In the genomic region with DNA sequence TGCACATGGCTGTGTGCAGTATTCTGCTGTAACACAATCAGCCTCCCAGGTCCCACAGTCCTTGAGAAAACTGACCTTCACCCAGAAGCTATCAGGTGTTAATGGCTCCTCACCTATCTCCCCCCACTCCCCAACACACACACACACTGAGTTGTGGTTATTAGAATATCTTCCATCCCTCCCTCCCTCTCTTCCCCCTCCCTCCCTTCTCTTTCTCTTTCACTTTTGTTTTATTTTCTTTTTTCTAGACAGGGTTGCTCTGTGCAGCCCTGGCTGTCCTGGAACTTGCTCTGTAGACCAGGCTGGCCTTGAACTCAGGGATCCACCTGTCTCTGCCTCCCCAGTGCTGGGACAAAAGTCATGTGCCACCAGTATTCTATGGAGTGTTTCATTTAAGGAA, we compare ENCODE assay signal across 23 mouse cellular contexts.
DNase-seq lines count a peak whose midpoint lies in the region; ATAC-seq lines count a peak whose summit lies in the region.
"Had no signal": no experiment of that assay in that cellular context is flagged by ENCODE, and none has a peak within 500 bp of the region (broad histone marks: within the 10 kb centered on the region; RNA-seq: fewer than 3 reads in every experiment).

No protein-coding gene starts in this region.

- H3K4me3 ChIP-seq in limb, embryonic 13.5 days: no peak overlapping the region
- no peak overlapping the region for H3K4me3 ChIP-seq in limb, embryonic 10.5 days
- H3K4me3 ChIP-seq in forebrain, embryonic 12.5 days (replicated peaks): no peak overlapping the region
- no peak overlapping the region for H3K4me3 ChIP-seq in forebrain, embryonic 14.5 days (ENCODE audit: low read depth, low read length)
- H3K4me3 ChIP-seq: forebrain, embryonic 10.5 days; forebrain, embryonic 15.5 days; heart, adult 2 months; hindbrain, embryonic 12.5 days had no signal

- H3K4me2 ChIP-seq in limb, embryonic 13.5 days (replicated peaks): no peak overlapping the region
- H3K4me2 ChIP-seq in forebrain, embryonic 12.5 days: no peak overlapping the region
- H3K4me2 ChIP-seq in forebrain, embryonic 14.5 days (ENCODE audit: low read length): no peak overlapping the region
- H3K4me2 ChIP-seq: forebrain, embryonic 15.5 days; heart, embryonic 11.5 days; hindbrain, embryonic 12.5 days had no signal

- no peaks in the 10 kb centered on the region for H3K27me3 ChIP-seq in limb, embryonic 13.5 days
- H3K27me3 ChIP-seq in limb, embryonic 10.5 days (ENCODE audit: low read depth, poor library complexity, severe bottlenecking): no peaks in the 10 kb centered on the region
- H3K27me3 ChIP-seq in forebrain, embryonic 12.5 days: no peaks in the 10 kb centered on the region
- H3K27me3 ChIP-seq in forebrain, embryonic 14.5 days (replicated peaks; ENCODE audit: control insufficient read depth, insufficient read depth, low read length): no peaks in the 10 kb centered on the region
- H3K27me3 ChIP-seq: forebrain, embryonic 15.5 days; hindbrain, embryonic 12.5 days had no signal

- H3K9me3 ChIP-seq in limb, embryonic 13.5 days: no peaks in the 10 kb centered on the region
- H3K9me3 ChIP-seq in limb, embryonic 10.5 days (replicated peaks): no peaks in the 10 kb centered on the region
- H3K9me3 ChIP-seq in forebrain, embryonic 12.5 days: no peaks in the 10 kb centered on the region
- H3K9me3 ChIP-seq in forebrain, embryonic 14.5 days (replicated peaks; ENCODE audit: control insufficient read depth, low read length): no peaks in the 10 kb centered on the region
- H3K9me3 ChIP-seq: forebrain, embryonic 10.5 days; forebrain, embryonic 15.5 days; hindbrain, embryonic 12.5 days had no signal

- no peak for DNase-seq in limb, embryonic 10.5 days (ENCODE audit: low spot score)
- DNase-seq in CD4-positive helper T cell, adult 2 months (ENCODE audit: low read depth, low spot score): peak; percentile 30
- peak; percentile 49 for DNase-seq in induced T-regulatory cell, adult 2 months (ENCODE audit: low read depth)
- no peak for DNase-seq in layer of hippocampus, adult 9-11 months
- DNase-seq in forebrain, embryonic 14.5 days (ENCODE audit: low spot score): no peak
- DNase-seq: adrenal gland, adult 8-10 months; adrenal gland, postnatal 25 days; B cell, adult 2 months; cerebellum, adult 11-12 months; cerebellum, adult 8-10 months; cerebellum, postnatal 10 days; cerebellum, postnatal 36 days; gastrocnemius, postnatal 25 days; heart, adult 2 months had no signal

- no peak overlapping the region for H3K9ac ChIP-seq in limb, embryonic 13.5 days
- no peak overlapping the region for H3K9ac ChIP-seq in forebrain, embryonic 12.5 days
- H3K9ac ChIP-seq in forebrain, embryonic 14.5 days (ENCODE audit: low read length): no peak overlapping the region
- H3K9ac ChIP-seq: forebrain, embryonic 15.5 days; hindbrain, embryonic 12.5 days had no signal

- peaks cover 29% of the 10 kb centered on the region for H3K36me3 ChIP-seq in limb, embryonic 13.5 days
- peaks cover 60% of the 10 kb centered on the region for H3K36me3 ChIP-seq in limb, embryonic 10.5 days
- peaks cover 11% of the 10 kb centered on the region; the same call in 1 of the 2 replicates for H3K36me3 ChIP-seq in forebrain, embryonic 12.5 days (replicated peaks)
- peaks cover 38% of the 10 kb centered on the region for H3K36me3 ChIP-seq in forebrain, embryonic 14.5 days (ENCODE audit: control insufficient read depth, insufficient read depth, low read length)

- H3K4me1 ChIP-seq in limb, embryonic 13.5 days: peaks cover 20% of the 10 kb centered on the region
- peaks cover 5% of the 10 kb centered on the region; the same call in 1 of the 2 replicates for H3K4me1 ChIP-seq in limb, embryonic 10.5 days
- peaks cover 12% of the 10 kb centered on the region for H3K4me1 ChIP-seq in forebrain, embryonic 12.5 days
- peaks cover 5% of the 10 kb centered on the region for H3K4me1 ChIP-seq in forebrain, embryonic 14.5 days (ENCODE audit: control insufficient read depth, insufficient read depth, low read length)

- H3K27ac ChIP-seq in limb, embryonic 13.5 days: no peak overlapping the region; the same call in 1 of the 2 replicates
- no peak overlapping the region for H3K27ac ChIP-seq in limb, embryonic 10.5 days
- no peak overlapping the region for H3K27ac ChIP-seq in forebrain, embryonic 12.5 days
- H3K27ac ChIP-seq in forebrain, embryonic 14.5 days (ENCODE audit: low read depth, low read length): no peak overlapping the region
- H3K27ac ChIP-seq: forebrain, embryonic 10.5 days; forebrain, embryonic 15.5 days; heart, adult 2 months; hindbrain, embryonic 12.5 days had no signal

- ATAC-seq in limb, embryonic 13.5 days (ENCODE audit: low FRiP score, low read depth): 0 out of 2 replicates have a peak, but pooled peaks have one; percentile 10
- ATAC-seq in CD4-positive, CD25-positive, alpha-beta regulatory T cell, adult 4 months: peak; percentile 62
- ATAC-seq in forebrain, embryonic 12.5 days (ENCODE audit: low FRiP score): no peak
- no peak for ATAC-seq in forebrain, embryonic 14.5 days
- ATAC-seq: forebrain, embryonic 15.5 days; hindbrain, embryonic 16.5 days; intestine, postnatal 0 days had no signal

Comparison
In these comparisons a context has a peak if more than half of its experiments do, and no peak if none do; other contexts are left out.
1. ATAC-seq: peak in limb, embryonic 13.5 days (single experiment) and CD4-positive, CD25-positive, alpha-beta regulatory T cell, adult 4 months (single experiment); none in forebrain, embryonic 12.5 days (single experiment) and forebrain, embryonic 14.5 days (single experiment).
2. DNase-seq: peak in CD4-positive helper T cell, adult 2 months (single experiment) and induced T-regulatory cell, adult 2 months (single experiment); none in limb, embryonic 10.5 days (single experiment), layer of hippocampus, adult 9-11 months (single experiment) and forebrain, embryonic 14.5 days (single experiment).